Mouse (Mus musculus): Measurements from ENCODE around the gene Dhcr7.

DNA sequence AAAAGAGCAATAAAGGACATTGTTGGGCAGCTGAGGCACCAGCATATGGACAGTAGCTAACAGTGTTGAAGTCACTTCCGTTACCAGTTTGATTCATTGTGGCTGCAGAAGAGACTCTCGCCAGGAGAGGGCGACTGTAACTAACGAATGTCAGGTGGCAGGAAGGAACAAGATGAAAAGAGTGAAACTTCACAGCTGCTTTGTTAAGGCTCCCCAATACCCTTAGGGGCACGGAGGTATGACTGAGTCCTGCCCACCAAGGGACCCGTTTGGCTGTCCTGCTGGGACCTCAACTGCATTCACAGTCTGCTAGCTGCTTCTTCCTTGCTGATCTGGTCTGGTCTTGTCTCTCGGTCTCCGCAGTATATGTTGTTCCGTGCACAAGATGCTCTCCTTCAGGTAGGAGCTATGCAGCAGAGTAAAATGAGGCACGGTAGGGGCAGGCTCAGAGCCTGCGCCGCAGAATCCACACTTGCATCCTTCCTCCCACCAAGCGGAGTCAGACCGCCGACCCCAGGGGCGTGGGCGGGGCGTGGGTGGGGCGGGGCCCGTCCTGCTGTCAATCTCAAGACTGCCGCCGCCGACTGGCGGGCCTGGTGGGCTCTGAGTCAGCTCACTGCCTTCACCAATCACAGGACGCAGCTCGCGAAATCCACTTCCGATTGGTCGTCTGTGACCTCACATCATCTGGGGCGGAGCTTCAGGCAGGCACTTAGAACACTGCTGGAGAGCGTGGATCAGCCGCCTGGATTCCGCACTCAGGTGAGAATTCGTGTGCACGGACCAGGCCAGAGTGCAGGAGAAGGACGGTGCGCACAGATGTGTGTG is 6.8 kb downstream of the Dhcr7 start:
- TF ChIP-seq CTCF (IDR thresholded peaks at IDR 0.05; ENCODE audit: low read depth) (peak; percentile 96), EP300 (IDR thresholded peaks at IDR 0.05; ENCODE audit: low read depth) (no peak)

Data from liver, postnatal 0 days (tissue).